Mouse (Mus musculus): Measurements from ENCODE around the gene Asb2.

GRCm38 (mm10) chr12:103370861-103371260, 15.1 kb upstream of the Asb2 start:
- TF ChIP-seq POLR2A (IDR thresholded peaks at IDR 0.05; ENCODE audit: borderline replicate concordance, insufficient read depth, low read length) (no peak), CTCF (IDR thresholded peaks at IDR 0.05; ENCODE audit: borderline replicate concordance, insufficient read depth, low read depth, low read length) (no peak)

All from cerebellum, adult 2 months (tissue).